Mouse (Mus musculus) neural tube, embryonic 13.5 days (tissue): Measurements from ENCODE around the gene B3glct. TPM values are rescaled to one million over a fixed set of nuclear protein-coding genes. Genes with fewer than 3 reads are reported as not detected.
A peak's percentile ranks its signal among the peaks of the same experiment; 100 is the strongest.

Source experiments
- ATAC-seq: fragments of 200-750 bp; cut with Nextera tagmentation; 2 replicates; pipeline ENCODE4 v1.8.0; 2017; ENCODE audit warnings: low read depth, mild to moderate bottlenecking, moderate TSS enrichment, moderate library complexity
- H3K27ac ChIP-seq: fragments of 300-500 bp; sonication (generic); replicated peaks from 2 replicates; pipeline ENCODE4 v1.5.1; 2015; ENCODE audit warnings: moderate library complexity, mild to moderate bottlenecking, inconsistent platforms
- H3K27me3 ChIP-seq: fragments of 300-500 bp; sonication (generic); 2 replicates; pipeline ENCODE4 v1.6.1; 2015; ENCODE audit warnings: mild to moderate bottlenecking, inconsistent platforms
- H3K36me3 ChIP-seq: fragments of 300-500 bp; sonication (generic); 2 replicates; pipeline ENCODE4 v1.6.1; 2015; ENCODE audit warnings: mild to moderate bottlenecking, inconsistent platforms
- H3K4me1 ChIP-seq: fragments of 300-500 bp; sonication (generic); replicated peaks from 2 replicates; pipeline ENCODE4 v1.6.1; 2015; ENCODE audit warnings: inconsistent platforms
- H3K4me2 ChIP-seq: fragments of 300-500 bp; sonication (generic); 2 replicates; pipeline ENCODE4 v1.6.1; 2015; ENCODE audit warnings: inconsistent platforms, mild to moderate bottlenecking, moderate library complexity
- H3K4me3 ChIP-seq: fragments of 300-500 bp; sonication (generic); 2 replicates; pipeline ENCODE4 v1.5.1; 2015; ENCODE audit warnings: mild to moderate bottlenecking, inconsistent platforms
- H3K9ac ChIP-seq: fragments of 300-500 bp; sonication (generic); 2 replicates; pipeline ENCODE4 v1.6.1; 2015; ENCODE audit warnings: moderate library complexity, mild to moderate bottlenecking, inconsistent platforms
- H3K9me3 ChIP-seq: fragments of 300-500 bp; sonication (generic); 2 replicates; pipeline ENCODE4 v1.6.1; 2016; ENCODE audit warnings: inconsistent platforms
- WGBS: fragments of 180-500 bp; shearing (Covaris S2); methylation state at CpG from one replicate; pipeline ENCODE4 v1.1.7; 2015; 5-methylcytosine and 5-hydroxymethylcytosine counted together
- polyA plus RNA-seq: library from polyadenylated mRNA; unstranded; fragments of >200 nt; fragmentation: Nextera tagmentation; extraction: Ambion mirVana; gene quantifications from 2 replicates; pipeline ENCODE4 v1.2.1, GENCODE M21; 2015

Gene B3glct
- polyA plus RNA-seq, 1 experiment from 2014 or later = 16.1 TPM

- no peak overlapping the region; the same call in 1 of the 2 replicates for H3K9ac ChIP-seq
- no peaks in the 10 kb centered on the region for H3K27me3 ChIP-seq
- H3K9me3 ChIP-seq = no peaks in the 10 kb centered on the region
- H3K4me2 ChIP-seq = peak overlapping the region; percentile 7; the same call in 1 of the 2 replicates
- 41% methylated on average over 15 of the region's 15 CpGs for WGBS
- H3K4me3 ChIP-seq = no peak overlapping the region
- no peaks in the 10 kb centered on the region; the same call in 1 of the 2 replicates for H3K36me3 ChIP-seq
- H3K4me1 ChIP-seq = peaks cover 26% of the 10 kb centered on the region
- H3K27ac ChIP-seq = no peak overlapping the region
- ATAC-seq = peak; percentile 10; the same call in 1 of the 2 replicates
These were observed 37.7 kb downstream of the B3glct start for GRCm38 (mm10) chr5:149715571-149716328.

GRCm38 (mm10) chr5:149716329-149716690 is 38.3 kb downstream of the B3glct start:
- peaks cover 26% of the 10 kb centered on the region for H3K4me1 ChIP-seq
- H3K27me3 ChIP-seq = no peaks in the 10 kb centered on the region
- no peaks in the 10 kb centered on the region for H3K9me3 ChIP-seq
- no peak overlapping the region for H3K4me2 ChIP-seq
- H3K36me3 ChIP-seq = no peaks in the 10 kb centered on the region; the same call in 1 of the 2 replicates
- H3K9ac ChIP-seq = no peak overlapping the region
- no peak overlapping the region for H3K27ac ChIP-seq
- H3K4me3 ChIP-seq = no peak overlapping the region
- no peak for ATAC-seq
- WGBS = 49% methylated on average over 3 of the region's 3 CpGs

GRCm38 (mm10) chr5:149731776-149732175 is 53.7 kb downstream of the B3glct start:
- Histone ChIP-seq H3K4me2 (no peak overlapping the region), H3K27me3 (no peaks in the 10 kb centered on the region), H3K4me1 (no peaks in the 10 kb centered on the region), H3K9ac (no peak overlapping the region), H3K27ac (no peak overlapping the region), H3K9me3 (peaks cover 8% of the 10 kb centered on the region), H3K4me3 (no peak overlapping the region), H3K36me3 (peaks cover 19% of the 10 kb centered on the region)
- ATAC-seq = no peak
- WGBS = 91% methylated on average over 8 of the region's 8 CpGs

- Histone ChIP-seq H3K4me2 (no peak overlapping the region), H3K9ac (no peak overlapping the region), H3K27ac (no peak overlapping the region), H3K27me3 (no peaks in the 10 kb centered on the region), H3K4me3 (no peak overlapping the region), H3K9me3 (peaks cover 8% of the 10 kb centered on the region), H3K36me3 (peaks cover 26% of the 10 kb centered on the region), H3K4me1 (no peaks in the 10 kb centered on the region)
- ATAC-seq = no peak
- 97% methylated on average over 1 of the region's 1 CpGs for WGBS
These were observed 59.2 kb downstream of the B3glct start for GRCm38 (mm10) chr5:149737210-149737609.

GRCm38 (mm10) chr5:149740145-149740544 is 62.1 kb downstream of the B3glct start:
- H3K4me1 ChIP-seq = no peaks in the 10 kb centered on the region
- H3K9ac ChIP-seq = no peak overlapping the region
- no peaks in the 10 kb centered on the region for H3K27me3 ChIP-seq
- peaks cover 15% of the 10 kb centered on the region for H3K36me3 ChIP-seq
- no peaks in the 10 kb centered on the region for H3K9me3 ChIP-seq
- H3K27ac ChIP-seq = no peak overlapping the region
- no peak overlapping the region for H3K4me3 ChIP-seq
- 93% methylated on average over 7 of the region's 7 CpGs for WGBS
- no peak overlapping the region for H3K4me2 ChIP-seq
- ATAC-seq = no peak

GRCm38 (mm10) chr5:149740703-149741102 is 62.7 kb downstream of the B3glct start:
- H3K4me1 ChIP-seq = no peaks in the 10 kb centered on the region
- no peaks in the 10 kb centered on the region for H3K9me3 ChIP-seq
- no peak overlapping the region for H3K9ac ChIP-seq
- H3K4me2 ChIP-seq = no peak overlapping the region
- no peak overlapping the region for H3K27ac ChIP-seq
- H3K4me3 ChIP-seq = no peak overlapping the region
- no peaks in the 10 kb centered on the region for H3K27me3 ChIP-seq
- 86% methylated on average over 3 of the region's 3 CpGs for WGBS
- ATAC-seq = no peak
- H3K36me3 ChIP-seq = peaks cover 15% of the 10 kb centered on the region

- no peak overlapping the region for H3K4me3 ChIP-seq
- H3K9me3 ChIP-seq = no peaks in the 10 kb centered on the region
- H3K9ac ChIP-seq = no peak overlapping the region
- H3K36me3 ChIP-seq = peaks cover 10% of the 10 kb centered on the region
- no peaks in the 10 kb centered on the region for H3K27me3 ChIP-seq
- no peak overlapping the region for H3K27ac ChIP-seq
- no peak for ATAC-seq
- 94% methylated on average over 9 of the region's 9 CpGs for WGBS
- no peak overlapping the region for H3K4me2 ChIP-seq
- H3K4me1 ChIP-seq = no peaks in the 10 kb centered on the region
These were observed 64.3 kb downstream of the B3glct start for GRCm38 (mm10) chr5:149742286-149742685.

GRCm38 (mm10) chr5:149745079-149745478 is 67.0 kb downstream of the B3glct start:
- 94% methylated on average over 9 of the region's 9 CpGs for WGBS

GRCm38 (mm10) chr5:149748640-149749580 is 70.9 kb downstream of the B3glct start:
- H3K36me3 ChIP-seq = 0 out of 2 replicates have a peak, but pooled peaks cover 3% of the 10 kb centered on the region
- 83% methylated on average over 27 of the region's 27 CpGs for WGBS
- no peaks in the 10 kb centered on the region for H3K9me3 ChIP-seq
- H3K4me2 ChIP-seq = no peak overlapping the region
- H3K4me1 ChIP-seq = peaks cover 15% of the 10 kb centered on the region
- no peak for ATAC-seq
- no peak overlapping the region for H3K27ac ChIP-seq
- H3K4me3 ChIP-seq = no peak overlapping the region
- H3K27me3 ChIP-seq = no peaks in the 10 kb centered on the region
- H3K9ac ChIP-seq = no peak overlapping the region

More at GRCm38 (mm10) chr5:149745079-149745478, 67.0 kb downstream of the B3glct start:
- Histone ChIP-seq H3K4me1 (no peaks in the 10 kb centered on the region), H3K36me3 (0 out of 2 replicates have a peak, but pooled peaks cover 3% of the 10 kb centered on the region), H3K9me3 (no peaks in the 10 kb centered on the region), H3K27me3 (no peaks in the 10 kb centered on the region), H3K4me3 (no peak overlapping the region), H3K27ac (no peak overlapping the region), H3K9ac (no peak overlapping the region), H3K4me2 (no peak overlapping the region)
- no peak for ATAC-seq

GRCm38 (mm10) chr5:149751861-149752260 is 73.8 kb downstream of the B3glct start:
- Histone ChIP-seq H3K4me1 (peaks cover 15% of the 10 kb centered on the region), H3K27ac (peak overlapping the region; percentile 42; the same call in 1 of the 2 replicates), H3K9me3 (no peaks in the 10 kb centered on the region), H3K27me3 (no peaks in the 10 kb centered on the region), H3K36me3 (0 out of 2 replicates have a peak, but pooled peaks cover 3% of the 10 kb centered on the region), H3K9ac (no peak overlapping the region), H3K4me2 (no peak overlapping the region), H3K4me3 (no peak overlapping the region)
- 59% methylated on average over 5 of the region's 5 CpGs for WGBS
- no peak for ATAC-seq

GRCm38 (mm10) chr5:149753073-149753472 is 75.0 kb downstream of the B3glct start:
- 80% methylated on average over 3 of the region's 3 CpGs for WGBS

GRCm38 (mm10) chr5:149767116-149767515 is 89.1 kb downstream of the B3glct start:
- Histone ChIP-seq H3K4me1 (no peaks in the 10 kb centered on the region), H3K4me3 (no peak overlapping the region), H3K4me2 (no peak overlapping the region), H3K27ac (no peak overlapping the region), H3K9ac (no peak overlapping the region), H3K27me3 (no peaks in the 10 kb centered on the region), H3K9me3 (no peaks in the 10 kb centered on the region), H3K36me3 (no peaks in the 10 kb centered on the region)
- WGBS = 83% methylated on average over 8 of the region's 8 CpGs
- ATAC-seq = no peak

More at GRCm38 (mm10) chr5:149753073-149753472, 75.0 kb downstream of the B3glct start:
- no peak overlapping the region for H3K4me3 ChIP-seq
- no peak overlapping the region for H3K27ac ChIP-seq
- ATAC-seq = no peak
- H3K9ac ChIP-seq = no peak overlapping the region
- H3K4me2 ChIP-seq = no peak overlapping the region
- no peaks in the 10 kb centered on the region for H3K27me3 ChIP-seq
- H3K9me3 ChIP-seq = no peaks in the 10 kb centered on the region
- peaks cover 15% of the 10 kb centered on the region for H3K4me1 ChIP-seq
- H3K36me3 ChIP-seq = peaks cover 3% of the 10 kb centered on the region
